Mouse (Mus musculus) hindbrain, embryonic 13.5 days (tissue): ENCODE data around the gene 2410004B18Rik. TPM values are rescaled to one million over a fixed set of nuclear protein-coding genes. Genes with fewer than 3 reads are reported as not detected.
A peak's percentile ranks its signal among the peaks of the same experiment; 100 is the strongest.

Experiments
- ATAC-seq: fragments of 200-750 bp; cut with Nextera tagmentation; 2 replicates; pipeline ENCODE4 v1.8.0; 2017; ENCODE audit warnings: moderate TSS enrichment; ENCODE audit not compliant: low FRiP score
- H3K27ac ChIP-seq: fragments of 300-500 bp; sonication (generic); 2 replicates; pipeline ENCODE4 v1.5.1; 2015; ENCODE audit warnings: inconsistent platforms, mild to moderate bottlenecking, moderate library complexity
- H3K27me3 ChIP-seq: fragments of 300-500 bp; sonication (generic); 2 replicates; pipeline ENCODE4 v1.6.1; 2015; ENCODE audit warnings: mild to moderate bottlenecking, inconsistent platforms
- H3K36me3 ChIP-seq: fragments of 300-500 bp; sonication (generic); 2 replicates; pipeline ENCODE4 v1.6.1; 2015; ENCODE audit warnings: mild to moderate bottlenecking, inconsistent platforms
- H3K4me1 ChIP-seq: fragments of 300-500 bp; sonication (generic); replicated peaks from 2 replicates; pipeline ENCODE4 v1.6.1; 2015; ENCODE audit warnings: inconsistent platforms
- H3K4me2 ChIP-seq: fragments of 300-500 bp; sonication (generic); 2 replicates; pipeline ENCODE4 v1.6.1; 2015; ENCODE audit warnings: inconsistent platforms, mild to moderate bottlenecking, moderate library complexity
- H3K4me3 ChIP-seq: fragments of 300-500 bp; sonication (generic); 2 replicates; pipeline ENCODE4 v1.5.1; 2015; ENCODE audit warnings: mild to moderate bottlenecking, inconsistent platforms
- H3K9ac ChIP-seq: fragments of 300-500 bp; sonication (generic); 2 replicates; pipeline ENCODE4 v1.6.1; 2015; ENCODE audit warnings: mild to moderate bottlenecking, inconsistent platforms
- H3K9me3 ChIP-seq: fragments of 300-500 bp; sonication (generic); 2 replicates; pipeline ENCODE4 v1.6.1; 2016; ENCODE audit warnings: inconsistent platforms
- WGBS: fragments of 180-500 bp; shearing (Covaris S2); methylation state at CpG from one replicate; pipeline ENCODE4 v1.1.7; 2015; 5-methylcytosine and 5-hydroxymethylcytosine counted together
- polyA plus RNA-seq: library from polyadenylated mRNA; unstranded; fragments of >200 nt; fragmentation: Nextera tagmentation; extraction: Ambion mirVana; gene quantifications from 2 replicates; pipeline ENCODE4 v1.2.1, GENCODE M21; 2015

2410004B18Rik gene
- polyA plus RNA-seq, result 73.2 and 74.1 TPM in 2 replicates

- H3K4me2 ChIP-seq, result peak within 1 kb of the TSS; percentile 84
- peak within 1 kb of the TSS; percentile 99 for H3K4me3 ChIP-seq
- ATAC-seq, result peak; percentile 94
- peak within 1 kb of the TSS; percentile 96 for H3K9ac ChIP-seq
- H3K27me3 ChIP-seq, result no peaks in the 10 kb centered on the region
- peaks cover 39% of the 10 kb centered on the region for H3K4me1 ChIP-seq
- 1% methylated on average over 64 of the region's 70 CpGs for WGBS
- H3K9me3 ChIP-seq, result no peaks in the 10 kb centered on the region
- H3K36me3 ChIP-seq, result peaks cover 24% of the 10 kb centered on the region
- H3K27ac ChIP-seq, result peak within 1 kb of the TSS; percentile 84
These were observed at the start of gene 2410004B18Rik for GRCm38 (mm10) chr3:145937505-145938404. Gene 2410004B18Rik (plus strand): TSS chr3:145938014.

- whole genome bisulfite sequencing, result 38% methylated on average over 18 of the region's 18 CpGs
- Histone ChIP-seq H3K4me2 (no peak overlapping the region), H3K27ac (peak overlapping the region; percentile 64), H3K4me3 (no peak overlapping the region), H3K4me1 (peaks cover 29% of the 10 kb centered on the region), H3K9me3 (no peaks in the 10 kb centered on the region), H3K27me3 (0 out of 2 replicates have a peak, but pooled peaks cover 7% of the 10 kb centered on the region), H3K36me3 (peaks cover 5% of the 10 kb centered on the region; the same call in 1 of the 2 replicates), H3K9ac (no peak overlapping the region)
- ATAC-seq, result peak; percentile 91
These were observed 47.3 kb upstream of the 2410004B18Rik start for GRCm38 (mm10) chr3:145890346-145891132.

- no peaks in the 10 kb centered on the region for H3K9me3 ChIP-seq
- 0 out of 2 replicates have a peak, but pooled peaks cover 7% of the 10 kb centered on the region for H3K27me3 ChIP-seq
- peaks cover 8% of the 10 kb centered on the region; the same call in 1 of the 2 replicates for H3K36me3 ChIP-seq
- no peak overlapping the region for H3K9ac ChIP-seq
- ATAC-seq, result no peak
- 85% methylated on average over 3 of the region's 3 CpGs for WGBS
- no peak overlapping the region for H3K27ac ChIP-seq
- H3K4me3 ChIP-seq, result no peak overlapping the region
- H3K4me1 ChIP-seq, result peaks cover 25% of the 10 kb centered on the region
- H3K4me2 ChIP-seq, result no peak overlapping the region
These were observed 45.4 kb upstream of the 2410004B18Rik start for GRCm38 (mm10) chr3:145892451-145892850.

GRCm38 (mm10) chr3:145894131-145894530 lies 43.7 kb upstream of the 2410004B18Rik start:
- H3K9me3 ChIP-seq, result no peaks in the 10 kb centered on the region
- ATAC-seq, result no peak
- peak overlapping the region; percentile 10; the same call in 1 of the 2 replicates for H3K27ac ChIP-seq
- peaks cover 25% of the 10 kb centered on the region for H3K4me1 ChIP-seq
- H3K36me3 ChIP-seq, result peaks cover 8% of the 10 kb centered on the region; the same call in 1 of the 2 replicates
- no peak overlapping the region for H3K4me3 ChIP-seq
- H3K9ac ChIP-seq, result no peak overlapping the region
- 50% methylated on average over 12 of the region's 12 CpGs for WGBS
- H3K27me3 ChIP-seq, result 0 out of 2 replicates have a peak, but pooled peaks cover 6% of the 10 kb centered on the region
- no peak overlapping the region for H3K4me2 ChIP-seq

- Histone ChIP-seq H3K9me3 (no peaks in the 10 kb centered on the region), H3K27me3 (no peaks in the 10 kb centered on the region), H3K36me3 (peaks cover 8% of the 10 kb centered on the region; the same call in 1 of the 2 replicates), H3K4me3 (no peak overlapping the region), H3K4me2 (no peak overlapping the region), H3K27ac (no peak overlapping the region), H3K9ac (no peak overlapping the region), H3K4me1 (peaks cover 6% of the 10 kb centered on the region)
- ATAC-seq, result no peak
- WGBS, result 84% methylated on average over 11 of the region's 11 CpGs
These were observed 40.1 kb upstream of the 2410004B18Rik start for GRCm38 (mm10) chr3:145897749-145898148.

- no peaks in the 10 kb centered on the region for H3K27me3 ChIP-seq
- ATAC-seq, result no peak
- 86% methylated on average over 8 of the region's 8 CpGs for WGBS
- H3K4me2 ChIP-seq, result no peak overlapping the region
- H3K9me3 ChIP-seq, result no peaks in the 10 kb centered on the region
- H3K9ac ChIP-seq, result no peak overlapping the region
- no peaks in the 10 kb centered on the region; the same call in 1 of the 2 replicates for H3K4me1 ChIP-seq
- peaks cover 8% of the 10 kb centered on the region; the same call in 1 of the 2 replicates for H3K36me3 ChIP-seq
- H3K4me3 ChIP-seq, result no peak overlapping the region
- H3K27ac ChIP-seq, result no peak overlapping the region
These were observed 38.0 kb upstream of the 2410004B18Rik start for GRCm38 (mm10) chr3:145899832-145900231.

- WGBS, result 91% methylated on average over 8 of the region's 8 CpGs
- ATAC-seq, result no peak
- no peaks in the 10 kb centered on the region for H3K9me3 ChIP-seq
- H3K4me1 ChIP-seq, result no peaks in the 10 kb centered on the region; the same call in 1 of the 2 replicates
- H3K27ac ChIP-seq, result no peak overlapping the region
- no peaks in the 10 kb centered on the region for H3K36me3 ChIP-seq
- H3K27me3 ChIP-seq, result no peaks in the 10 kb centered on the region
- no peak overlapping the region for H3K4me3 ChIP-seq
- no peak overlapping the region for H3K9ac ChIP-seq
- H3K4me2 ChIP-seq, result no peak overlapping the region
These were observed 34.3 kb upstream of the 2410004B18Rik start for GRCm38 (mm10) chr3:145903530-145903929.

- Histone ChIP-seq H3K4me2 (peak overlapping the region; percentile 43), H3K9ac (no peak overlapping the region), H3K4me1 (no peaks in the 10 kb centered on the region), H3K27me3 (no peaks in the 10 kb centered on the region), H3K9me3 (no peaks in the 10 kb centered on the region), H3K36me3 (no peaks in the 10 kb centered on the region), H3K4me3 (0 out of 2 replicates have a peak overlapping the region, but pooled peaks have one; percentile 14), H3K27ac (no peak overlapping the region)
- WGBS, result 50% methylated on average over 22 of the region's 22 CpGs
- ATAC-seq, result peak; percentile 57
These were observed 32.7 kb upstream of the 2410004B18Rik start for GRCm38 (mm10) chr3:145904850-145905776.

GRCm38 (mm10) chr3:145906582-145906981 lies 31.2 kb upstream of the 2410004B18Rik start:
- Histone ChIP-seq H3K9me3 (no peaks in the 10 kb centered on the region), H3K27ac (no peak overlapping the region), H3K4me1 (no peaks in the 10 kb centered on the region), H3K27me3 (no peaks in the 10 kb centered on the region), H3K4me3 (no peak overlapping the region), H3K4me2 (no peak overlapping the region), H3K36me3 (no peaks in the 10 kb centered on the region), H3K9ac (no peak overlapping the region)
- ATAC-seq, result no peak
- WGBS, result 91% methylated on average over 9 of the region's 9 CpGs

GRCm38 (mm10) chr3:145912512-145912911 lies 25.3 kb upstream of the 2410004B18Rik start:
- Histone ChIP-seq H3K27me3 (no peaks in the 10 kb centered on the region), H3K4me1 (no peaks in the 10 kb centered on the region), H3K9me3 (no peaks in the 10 kb centered on the region), H3K27ac (no peak overlapping the region), H3K4me3 (no peak overlapping the region), H3K36me3 (no peaks in the 10 kb centered on the region), H3K4me2 (no peak overlapping the region), H3K9ac (no peak overlapping the region)
- no peak for ATAC-seq
- WGBS, result 93% methylated on average over 7 of the region's 7 CpGs

GRCm38 (mm10) chr3:145913263-145913662 lies 24.6 kb upstream of the 2410004B18Rik start:
- Histone ChIP-seq H3K9ac (no peak overlapping the region), H3K27me3 (no peaks in the 10 kb centered on the region), H3K4me3 (no peak overlapping the region), H3K4me2 (no peak overlapping the region), H3K4me1 (no peaks in the 10 kb centered on the region), H3K9me3 (no peaks in the 10 kb centered on the region), H3K27ac (no peak overlapping the region), H3K36me3 (no peaks in the 10 kb centered on the region)
- 85% methylated on average over 6 of the region's 6 CpGs for WGBS
- no peak for ATAC-seq
